Comparison of ENCODE assay signal across 12 mouse cellular contexts in genomic region chr2:65140330-65140922, GRCm38 (mm10).
DNase-seq lines count a peak whose midpoint lies in the region; ATAC-seq lines count a peak whose summit lies in the region.
"Had no signal": no experiment of that assay in that cellular context is flagged by ENCODE, and none has a peak within 500 bp of the region (broad histone marks: within the 10 kb centered on the region; RNA-seq: fewer than 3 reads in every experiment).

No protein-coding gene starts in this region.

- H3K27ac ChIP-seq in embryonic facial prominence, embryonic 14.5 days (replicated peaks; ENCODE audit: low read depth, low read length): no peak overlapping the region
- H3K27ac ChIP-seq in embryonic facial prominence, embryonic 10.5 days (replicated peaks): no peak overlapping the region
- H3K27ac ChIP-seq in lung, embryonic 15.5 days: peak overlapping the region; percentile 55; the same call in 1 of the 2 replicates
- H3K27ac ChIP-seq in midbrain, embryonic 16.5 days (ENCODE audit: low read length): peak overlapping the region; percentile 11; the same call in 1 of the 2 replicates
- H3K27ac ChIP-seq: hindbrain, embryonic 10.5 days; liver, embryonic 14.5 days had no signal

- 54% methylated on average over 6 of the region's 6 CpGs for WGBS in embryonic facial prominence, embryonic 14.5 days
- 82% methylated on average over 6 of the region's 6 CpGs for whole genome bisulfite sequencing in embryonic facial prominence, embryonic 10.5 days
- WGBS in lung, embryonic 15.5 days: 41% methylated on average over 6 of the region's 6 CpGs
- WGBS in midbrain, embryonic 16.5 days: 40% methylated on average over 6 of the region's 6 CpGs

- peak; percentile 53 for DNase-seq in embryonic facial prominence, embryonic 14.5 days (ENCODE audit: low spot score)
- no peak for DNase-seq in embryonic facial prominence, embryonic 10.5 days (ENCODE audit: low spot score)
- DNase-seq in lung, adult 18-20 months: no peak
- peak; percentile 46 to 58 for DNase-seq in heart, adult 9 months (ENCODE audit: low spot score in 2 of 2)
- DNase-seq in testis, postnatal 14 days (ENCODE audit: low spot score): no peak
- DNase-seq: adrenal gland, postnatal 36 days; kidney, adult 9 months had no signal

- 0 out of 2 replicates have a peak, but pooled peaks have one; percentile 60 for ATAC-seq in embryonic facial prominence, embryonic 14.5 days (ENCODE audit: low read depth)
- peak; percentile 60; the same call in 1 of the 2 replicates for ATAC-seq in lung, embryonic 15.5 days (ENCODE audit: borderline replicate concordance, extremely low read depth, low FRiP score, low TSS enrichment)
- ATAC-seq in midbrain, embryonic 16.5 days: peak; percentile 84
- ATAC-seq in inflammation-experienced regulatory T-cells, adult 6 months: no peak

- H3K4me2 ChIP-seq in embryonic facial prominence, embryonic 14.5 days (ENCODE audit: low read depth, low read length): no peak overlapping the region
- H3K4me2 ChIP-seq in lung, embryonic 15.5 days: no peak overlapping the region
- H3K4me2 ChIP-seq in midbrain, embryonic 16.5 days (ENCODE audit: low read length): no peak overlapping the region

- H3K4me1 ChIP-seq in embryonic facial prominence, embryonic 14.5 days (ENCODE audit: control insufficient read depth, insufficient read depth, low read length): no peaks in the 10 kb centered on the region
- no peaks in the 10 kb centered on the region for H3K4me1 ChIP-seq in embryonic facial prominence, embryonic 10.5 days
- peaks cover 20% of the 10 kb centered on the region for H3K4me1 ChIP-seq in lung, embryonic 15.5 days
- H3K4me1 ChIP-seq in midbrain, embryonic 16.5 days (ENCODE audit: control insufficient read depth, insufficient read depth, low read length): peaks cover 5% of the 10 kb centered on the region
- H3K4me1 ChIP-seq: hindbrain, embryonic 10.5 days had no signal

- no peak overlapping the region for H3K9ac ChIP-seq in embryonic facial prominence, embryonic 14.5 days (ENCODE audit: low read depth, low read length)
- no peak overlapping the region for H3K9ac ChIP-seq in lung, embryonic 15.5 days
- H3K9ac ChIP-seq in midbrain, embryonic 16.5 days (ENCODE audit: low read depth, low read length): no peak overlapping the region
- H3K9ac ChIP-seq: liver, embryonic 14.5 days had no signal

- no peaks in the 10 kb centered on the region for H3K36me3 ChIP-seq in embryonic facial prominence, embryonic 14.5 days (ENCODE audit: control insufficient read depth, insufficient read depth, low read length)
- no peaks in the 10 kb centered on the region for H3K36me3 ChIP-seq in embryonic facial prominence, embryonic 10.5 days (replicated peaks)
- H3K36me3 ChIP-seq in lung, embryonic 15.5 days: no peaks in the 10 kb centered on the region
- H3K36me3 ChIP-seq in midbrain, embryonic 16.5 days (ENCODE audit: control insufficient read depth, insufficient read depth, low read length): no peaks in the 10 kb centered on the region
- H3K36me3 ChIP-seq: hindbrain, embryonic 10.5 days had no signal

- H3K27me3 ChIP-seq in embryonic facial prominence, embryonic 14.5 days (replicated peaks; ENCODE audit: control insufficient read depth, insufficient read depth, low read length): no peaks in the 10 kb centered on the region
- no peaks in the 10 kb centered on the region for H3K27me3 ChIP-seq in embryonic facial prominence, embryonic 10.5 days (replicated peaks; ENCODE audit: low read depth, poor library complexity, severe bottlenecking)
- no peaks in the 10 kb centered on the region for H3K27me3 ChIP-seq in lung, embryonic 15.5 days
- no peaks in the 10 kb centered on the region for H3K27me3 ChIP-seq in midbrain, embryonic 16.5 days (ENCODE audit: control insufficient read depth, insufficient read depth, low read depth, low read length)

- peaks cover 7% of the 10 kb centered on the region; the same call in 1 of the 2 replicates for H3K9me3 ChIP-seq in embryonic facial prominence, embryonic 14.5 days (ENCODE audit: control insufficient read depth, low read length)
- no peaks in the 10 kb centered on the region for H3K9me3 ChIP-seq in embryonic facial prominence, embryonic 10.5 days
- H3K9me3 ChIP-seq in lung, embryonic 15.5 days: no peaks in the 10 kb centered on the region
- H3K9me3 ChIP-seq in midbrain, embryonic 16.5 days (replicated peaks; ENCODE audit: control insufficient read depth, low read length, poor library complexity, severe bottlenecking): 0 out of 2 replicates have a peak, but pooled peaks cover 2% of the 10 kb centered on the region
- H3K9me3 ChIP-seq: hindbrain, embryonic 10.5 days had no signal

- no peak overlapping the region for H3K4me3 ChIP-seq in embryonic facial prominence, embryonic 14.5 days (ENCODE audit: low read depth, low read length)
- no peak overlapping the region for H3K4me3 ChIP-seq in embryonic facial prominence, embryonic 10.5 days
- H3K4me3 ChIP-seq in lung, embryonic 15.5 days: no peak overlapping the region
- no peak overlapping the region for H3K4me3 ChIP-seq in midbrain, embryonic 16.5 days (ENCODE audit: low read depth, low read length)
- H3K4me3 ChIP-seq: hindbrain, embryonic 10.5 days had no signal

Comparison
In these comparisons a context has a peak if more than half of its experiments do, and no peak if none do; other contexts are left out.
1. DNase-seq: peak in embryonic facial prominence, embryonic 14.5 days (single experiment) and heart, adult 9 months (2 of 2); none in embryonic facial prominence, embryonic 10.5 days (single experiment), lung, adult 18-20 months (0 of 2) and testis, postnatal 14 days (single experiment).
2. H3K27ac ChIP-seq: peak in lung, embryonic 15.5 days (single experiment) and midbrain, embryonic 16.5 days (single experiment); none in embryonic facial prominence, embryonic 14.5 days (single experiment) and embryonic facial prominence, embryonic 10.5 days (single experiment).